31 mouse cellular contexts compared by ENCODE assay signal in the genomic region with DNA sequence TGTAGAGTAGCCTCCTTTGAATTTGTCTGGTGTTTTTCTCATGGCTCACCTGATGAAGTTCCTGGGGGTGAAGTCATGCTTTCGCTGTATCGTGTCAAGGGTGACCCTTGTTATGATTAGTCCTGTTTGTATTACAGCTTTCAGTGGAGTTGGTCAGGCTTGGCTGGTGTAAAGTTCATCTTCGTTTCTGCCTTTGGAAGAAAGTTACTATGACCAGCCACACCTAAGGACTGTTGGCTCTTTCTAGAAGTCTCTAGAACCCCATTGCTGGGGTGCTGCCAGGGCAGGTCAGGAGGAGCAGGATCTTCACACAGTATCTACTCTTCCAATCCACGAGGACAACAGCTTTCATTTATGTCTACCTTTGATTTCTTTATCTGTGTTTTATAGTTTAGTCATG. TPM values are rescaled to one million over a fixed set of nuclear protein-coding genes. Genes with fewer than 3 reads are reported as not detected.
"Had no signal": no experiment of that assay in that cellular context is flagged by ENCODE, and none has a peak within 500 bp of the region (broad histone marks: within the 10 kb centered on the region; RNA-seq: fewer than 3 reads in every experiment).

No protein-coding gene starts in this region.

- H3K4me2 ChIP-seq: limb, embryonic 13.5 days; liver, embryonic 12.5 days; liver, embryonic 15.5 days; midbrain, embryonic 12.5 days; midbrain, embryonic 15.5 days; neural tube, embryonic 12.5 days; neural tube, embryonic 15.5 days; stomach, embryonic 15.5 days had no signal

- H3K36me3 ChIP-seq: limb, embryonic 10.5 days; limb, embryonic 13.5 days; liver, embryonic 12.5 days; liver, embryonic 15.5 days; midbrain, embryonic 12.5 days; midbrain, embryonic 15.5 days; neural tube, embryonic 12.5 days; neural tube, embryonic 15.5 days; stomach, embryonic 15.5 days had no signal

- H3K9ac ChIP-seq: limb, embryonic 13.5 days; liver, embryonic 12.5 days; liver, embryonic 15.5 days; midbrain, embryonic 12.5 days; midbrain, embryonic 15.5 days; neural tube, embryonic 12.5 days; neural tube, embryonic 15.5 days; stomach, embryonic 15.5 days had no signal

- ATAC-seq: inflammation-experienced regulatory T-cells, adult 6 months; liver, embryonic 12.5 days; midbrain, embryonic 15.5 days had no signal

- H3K4me1 ChIP-seq: midbrain, embryonic 15.5 days had no signal

- H3K4me3 ChIP-seq: layer of hippocampus, adult 2 months; limb, embryonic 10.5 days; limb, embryonic 13.5 days; liver, embryonic 12.5 days; liver, embryonic 15.5 days; midbrain, embryonic 12.5 days; midbrain, embryonic 15.5 days; neural tube, embryonic 12.5 days; neural tube, embryonic 15.5 days; stomach, embryonic 15.5 days had no signal

- H3K9me3 ChIP-seq: limb, embryonic 10.5 days; limb, embryonic 13.5 days; liver, embryonic 12.5 days; liver, embryonic 15.5 days; midbrain, embryonic 12.5 days; midbrain, embryonic 15.5 days; neural tube, embryonic 12.5 days; neural tube, embryonic 15.5 days; stomach, embryonic 15.5 days had no signal

- H3K27ac ChIP-seq: kidney, postnatal 0 days; layer of hippocampus, adult 2 months; limb, embryonic 10.5 days; limb, embryonic 13.5 days; liver, embryonic 12.5 days; liver, embryonic 15.5 days; macrophage; midbrain, embryonic 12.5 days; midbrain, embryonic 15.5 days; neural tube, embryonic 12.5 days; neural tube, embryonic 15.5 days; stomach, embryonic 15.5 days had no signal

- DNase-seq: kidney, adult 8-10 months; kidney, postnatal 25 days; layer of hippocampus, adult 9-11 months; lung, adult 2 months; right cerebral cortex, adult 18-20 months; right cerebral cortex, postnatal 14 days; right cerebral cortex, postnatal 4 days; spleen, adult 18-20 months; thymus, adult 18-20 months; thymus, postnatal 14 days; thymus, postnatal 4 days had no signal

- H3K27me3 ChIP-seq: limb, embryonic 13.5 days; liver, embryonic 12.5 days; liver, embryonic 15.5 days; midbrain, embryonic 15.5 days; neural tube, embryonic 12.5 days; neural tube, embryonic 15.5 days; stomach, embryonic 15.5 days had no signal

RNA-seq across cellular contexts. Expression of a gene that starts 41.0 kb away (rescaled TPM):
- total RNA-seq: layer of hippocampus, adult 2 months; layer of hippocampus, postnatal 25 days; left cerebral cortex, adult 18-20 months; left cerebral cortex, postnatal 25 days; megakaryocyte, adult 5-6 weeks had no signal
- polyA plus RNA-seq: inflammation-experienced regulatory T-cells, adult 6 months; kidney, postnatal 0 days; large intestine, adult 2 months; limb, embryonic 10.5 days; limb, embryonic 13.5 days; liver, embryonic 12.5 days; liver, embryonic 15.5 days; lung, adult 2 months; lung, embryonic 16.5 days; macrophage; midbrain, embryonic 12.5 days; midbrain, embryonic 15.5 days; neural tube, embryonic 12.5 days; neural tube, embryonic 15.5 days; stomach, embryonic 15.5 days; testis, adult 2 months had no signal
